Mouse (Mus musculus): ENCODE data around the gene Ano9. TPM values are rescaled to one million over a fixed set of nuclear protein-coding genes. Genes with fewer than 3 reads are reported as not detected.

Gene Ano9
- polyA plus RNA-seq, 1 experiment from 2014 or later: 0.33 TPM

DNA sequence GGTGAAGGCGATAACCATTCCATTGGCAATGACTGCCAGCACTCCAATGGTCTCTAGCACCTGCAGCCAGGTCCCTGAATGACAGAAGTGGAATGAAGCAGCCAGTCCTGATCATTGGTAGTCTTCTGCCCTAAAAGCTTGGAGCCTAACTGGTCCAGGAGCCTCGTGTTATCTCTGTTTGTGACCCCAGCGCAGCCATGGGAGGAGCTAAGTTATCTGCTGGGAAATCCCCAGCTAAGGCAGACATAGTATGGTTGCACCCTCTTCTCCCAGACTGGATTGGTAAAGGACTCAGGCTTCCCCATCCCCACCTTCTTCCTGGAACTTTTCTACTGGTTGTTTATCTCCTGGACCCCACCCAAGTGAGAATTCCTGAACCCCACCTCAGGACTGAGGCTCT lies 14.4 kb downstream of the Ano9 start:
- DNase-seq (ENCODE audit: low spot score): no peak

DNA sequence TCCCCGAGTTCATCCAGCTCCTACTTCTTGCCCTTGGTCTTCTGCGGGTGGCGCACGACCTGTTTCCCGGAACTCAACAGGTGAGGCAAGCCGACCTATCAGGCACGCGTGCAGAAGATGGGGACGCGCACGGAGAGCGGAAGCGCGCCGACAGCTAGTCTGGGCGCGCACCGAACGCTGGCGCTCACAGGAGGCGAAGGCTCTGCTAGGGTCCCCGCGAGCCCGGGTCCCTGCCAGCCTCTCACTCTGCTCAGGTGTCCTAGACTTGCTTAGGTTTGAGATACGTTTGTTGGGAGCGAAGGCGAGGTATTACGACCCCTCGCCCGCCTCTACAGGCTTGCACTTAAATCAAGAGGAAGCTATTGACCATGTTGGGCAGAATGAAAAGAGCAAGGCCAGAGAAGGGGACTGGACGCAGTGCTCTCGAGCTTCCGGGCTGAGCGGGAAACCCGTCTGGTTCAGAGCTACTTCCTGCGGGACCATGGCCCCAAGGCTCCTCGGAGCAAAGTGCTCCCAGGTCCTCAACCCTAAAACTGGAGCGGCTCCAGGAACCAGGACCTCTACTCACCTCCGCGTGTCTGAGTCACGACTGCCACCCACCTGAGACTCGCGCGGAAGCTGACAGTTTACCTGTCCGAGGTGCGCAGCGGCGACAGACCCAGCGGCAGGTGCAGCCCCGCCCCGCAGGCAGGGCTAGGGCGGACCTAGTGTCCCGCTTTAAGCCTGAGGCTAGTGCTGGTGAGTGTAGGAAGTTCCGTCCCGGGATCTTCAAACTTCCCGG lies 17.5 kb downstream of the Ano9 start, which contains the start of gene Sigirr:
Gene Sigirr, minus strand, starts transcription at position 662 of the 781 bp plus-strand sequence.
- DNase-seq (ENCODE audit: low spot score): peak; percentile 74

DNA sequence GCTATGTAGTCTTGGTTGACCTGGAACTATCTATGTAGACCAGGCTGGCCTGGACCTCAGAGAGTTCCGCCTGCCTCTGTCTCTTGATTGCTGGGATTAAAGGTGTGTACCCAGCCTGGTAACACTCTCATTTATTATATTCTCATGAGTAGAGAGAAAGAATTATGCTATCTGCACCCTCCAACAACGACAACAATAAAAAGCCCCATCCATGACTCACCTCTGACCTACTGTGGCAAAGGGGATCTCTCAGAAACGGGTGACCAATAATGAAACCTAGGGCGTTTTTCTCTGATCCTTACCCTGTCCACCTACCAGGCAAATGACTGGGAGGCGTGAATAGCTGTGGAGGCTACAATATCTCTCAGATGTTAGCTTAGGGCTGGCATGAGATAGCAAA lies 20.4 kb downstream of the Ano9 start:
- no peak for DNase-seq (ENCODE audit: low spot score)

DNA sequence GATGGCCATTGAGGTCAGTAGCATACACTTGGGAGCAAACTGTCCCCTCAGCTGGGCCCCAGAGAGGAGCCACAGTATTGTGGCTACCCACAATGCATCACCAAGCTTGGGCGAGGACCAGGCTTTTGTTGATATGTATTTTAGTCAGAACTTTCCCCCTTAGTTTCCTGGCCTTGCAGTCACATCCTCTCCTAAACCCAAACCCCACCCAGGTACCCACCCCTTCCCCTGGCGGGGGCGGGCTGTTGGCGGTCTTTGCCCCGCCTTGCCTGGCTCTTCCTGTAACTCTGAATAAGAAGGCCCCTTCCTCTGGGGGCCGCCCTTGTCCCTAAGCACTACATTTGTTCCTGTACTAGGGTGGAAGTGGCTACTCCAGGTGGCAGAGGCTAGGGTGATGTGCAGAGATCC lies 21.0 kb downstream of the Ano9 start:
- peak; percentile 95 for DNase-seq (ENCODE audit: low spot score)

- DNase-seq (ENCODE audit: low spot score): peak; percentile 53
These were observed 21.6 kb downstream of the Ano9 start for GRCm38 (mm10) chr7:141096021-141096420.

DNA sequence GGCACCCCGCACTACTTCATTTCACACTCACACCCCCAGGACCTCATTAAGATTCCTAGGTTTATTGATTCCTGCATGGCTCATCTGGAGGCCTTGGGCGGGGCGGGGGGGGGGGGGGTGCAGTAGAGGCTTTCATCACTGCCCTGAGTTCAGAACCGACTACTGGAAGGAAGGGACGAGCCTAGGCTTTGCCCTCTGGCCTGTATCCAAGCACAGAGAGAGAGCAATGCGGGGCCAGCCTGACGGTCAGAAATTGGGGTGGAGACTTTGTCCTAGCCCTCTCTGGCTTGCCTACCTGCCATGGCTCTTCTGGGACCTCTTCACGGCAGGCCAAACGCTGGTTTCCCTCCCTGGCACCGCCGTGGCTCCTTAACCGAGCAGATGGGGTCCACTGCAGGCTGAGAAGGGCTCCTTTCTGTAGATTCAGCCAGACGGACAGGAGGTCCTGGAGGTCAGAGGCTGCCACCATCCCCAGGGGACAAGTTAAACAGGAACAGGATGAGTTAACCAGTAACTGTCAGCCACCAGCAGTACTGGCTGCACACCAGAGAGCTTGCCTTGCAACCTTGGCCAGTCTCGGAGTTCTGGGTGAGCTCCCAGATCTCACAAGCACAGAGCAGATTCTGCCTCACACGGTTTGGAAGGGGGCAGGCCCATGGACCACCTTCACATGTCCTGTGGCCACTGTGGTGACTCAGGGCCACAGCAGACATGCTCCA lies 23.0 kb downstream of the Ano9 start:
- DNase-seq (ENCODE audit: low spot score): no peak

DNA sequence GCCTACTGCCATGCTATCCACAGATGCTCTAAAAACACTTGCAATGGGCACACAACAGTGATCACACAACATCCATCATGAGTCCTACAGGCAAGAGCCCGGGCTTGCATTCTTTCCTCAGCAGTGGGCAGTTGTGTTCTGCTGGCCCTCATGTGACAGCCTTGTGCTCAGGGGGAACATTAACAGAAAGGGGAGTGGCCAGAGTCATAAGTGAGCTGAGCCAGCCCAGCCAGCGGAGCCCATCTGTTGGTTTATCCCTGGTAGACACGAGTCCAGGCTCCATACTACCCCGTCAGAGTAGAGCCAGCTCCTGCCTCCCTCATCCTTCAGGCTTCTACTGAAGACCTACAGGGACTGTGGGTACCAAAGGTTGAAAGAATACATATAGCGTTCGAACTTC lies 23.7 kb downstream of the Ano9 start:
- DNase-seq (ENCODE audit: low spot score): no peak

- DNase-seq (ENCODE audit: low spot score): peak; percentile 84
These were observed 25.4 kb downstream of the Ano9 start for GRCm38 (mm10) chr7:141092051-141092735.

GRCm38 (mm10) chr7:141090228-141090627 lies 27.4 kb downstream of the Ano9 start:
- no peak for DNase-seq (ENCODE audit: low spot score)

DNA sequence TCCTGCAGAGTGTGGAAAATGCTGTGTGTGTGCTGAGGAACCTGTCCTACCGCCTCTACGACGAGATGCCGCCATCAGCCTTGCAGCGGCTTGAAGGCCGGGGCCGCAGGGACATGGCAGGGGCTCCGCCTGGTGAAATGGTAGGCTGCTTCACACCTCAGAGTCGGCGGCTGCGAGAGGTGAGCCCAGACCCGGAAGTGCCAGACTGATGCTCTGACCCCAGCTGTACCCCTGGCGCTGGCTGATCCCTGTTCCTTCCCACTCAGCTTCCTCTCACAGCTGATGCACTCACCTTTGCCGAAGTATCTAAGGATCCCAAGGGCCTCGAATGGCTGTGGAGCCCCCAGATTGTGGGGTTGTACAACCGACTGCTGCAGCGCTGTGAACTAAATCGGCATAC lies 29.1 kb downstream of the Ano9 start:
- peak; percentile 43 for DNase-seq (ENCODE audit: low spot score)

DNA sequence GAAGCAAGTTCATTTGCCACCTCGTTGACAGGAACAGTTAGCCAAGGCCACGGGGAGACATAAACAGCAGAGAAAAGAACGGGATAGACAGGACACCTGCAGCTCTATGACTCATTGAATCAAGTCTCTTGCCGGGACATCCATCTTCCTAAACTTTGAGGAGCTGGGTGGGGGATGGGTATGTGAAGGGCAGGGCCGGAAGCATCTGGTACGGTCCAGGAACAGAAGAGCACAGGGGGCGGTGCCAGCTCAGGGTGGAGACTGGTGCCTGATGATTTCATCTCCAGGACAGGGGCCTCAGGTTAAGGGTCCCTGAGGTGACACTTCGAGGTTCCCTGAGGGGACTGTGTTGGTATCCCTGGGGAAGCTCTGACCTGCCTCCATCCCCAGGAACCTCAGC lies 29.7 kb downstream of the Ano9 start:
- DNase-seq (ENCODE audit: low spot score): peak; percentile 65

DNA sequence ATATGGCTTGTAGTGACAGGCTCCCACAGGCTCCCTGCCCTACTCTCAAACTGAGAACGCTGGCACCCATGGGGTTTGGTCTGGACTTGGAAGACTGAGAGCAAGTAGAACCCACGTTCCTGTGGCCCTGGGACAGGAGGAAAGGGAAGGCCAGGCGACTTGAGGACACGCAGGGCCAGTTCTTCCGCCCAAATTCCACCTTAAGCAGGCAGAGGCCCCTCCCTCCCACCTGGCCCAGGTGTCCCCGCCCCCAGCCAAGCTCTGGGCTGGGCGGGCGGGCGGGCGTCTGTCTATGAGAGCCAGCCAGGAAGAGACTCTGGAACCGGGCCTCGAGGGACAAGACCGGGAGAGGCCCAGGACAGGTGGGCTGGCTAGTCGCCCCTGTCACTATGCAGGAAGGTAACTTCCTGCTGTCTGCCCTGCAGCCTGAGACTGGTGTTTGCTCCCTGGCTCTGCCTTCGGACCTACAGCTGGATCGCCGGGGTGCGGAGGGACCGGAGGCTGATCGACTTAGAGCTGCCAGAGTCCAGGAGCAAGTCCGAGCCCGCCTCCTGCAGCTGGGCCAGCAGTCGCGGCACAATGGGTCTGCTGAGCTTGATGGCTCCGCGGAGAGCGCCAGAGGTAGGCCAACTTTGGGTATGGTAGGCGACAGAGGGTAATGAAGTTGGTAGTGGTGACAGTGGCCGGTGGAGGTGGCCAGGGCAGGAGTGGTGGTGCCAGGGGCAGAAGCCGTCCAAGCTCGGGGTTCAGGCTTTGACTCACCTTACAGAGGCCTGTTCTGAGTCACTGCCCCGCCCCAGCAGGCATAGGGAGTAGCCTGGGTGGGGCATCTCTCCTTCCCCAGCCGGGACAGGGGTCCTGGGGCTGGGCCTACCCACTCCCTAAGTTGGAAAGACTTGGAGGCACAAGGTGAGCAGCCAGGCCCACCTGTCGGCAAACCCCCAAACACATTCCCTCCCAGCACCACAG lies 37.8 kb downstream of the Ano9 start:
- DNase-seq (ENCODE audit: low spot score): no peak

DNA sequence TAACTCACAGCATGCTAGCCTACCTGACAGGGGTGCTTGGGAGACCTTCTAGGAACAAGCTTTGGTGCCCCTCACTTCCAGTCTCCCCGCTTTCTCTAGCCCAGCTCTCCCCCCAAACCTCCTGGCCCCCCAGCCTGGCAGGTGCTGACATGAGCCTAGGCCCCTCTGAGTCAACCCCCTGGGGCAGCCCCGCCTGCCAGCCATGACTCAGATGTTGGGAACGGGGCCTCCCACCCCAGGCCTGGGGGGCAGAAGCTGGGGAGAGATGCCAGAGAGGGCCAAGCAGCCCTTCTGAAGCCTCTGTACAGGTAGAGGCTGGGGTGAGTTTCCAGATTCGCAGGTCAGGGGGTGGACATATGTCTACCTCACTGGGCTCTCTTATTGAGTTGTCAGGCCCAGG lies 38.7 kb downstream of the Ano9 start:
- DNase-seq (ENCODE audit: low spot score): no peak

GRCm38 (mm10) chr7:141077841-141078240 lies 39.8 kb downstream of the Ano9 start, which contains the start of gene Pkp3:
Gene Pkp3 (plus strand): TSS chr7:141078218.
- DNase-seq (ENCODE audit: low spot score): no peak

DNA sequence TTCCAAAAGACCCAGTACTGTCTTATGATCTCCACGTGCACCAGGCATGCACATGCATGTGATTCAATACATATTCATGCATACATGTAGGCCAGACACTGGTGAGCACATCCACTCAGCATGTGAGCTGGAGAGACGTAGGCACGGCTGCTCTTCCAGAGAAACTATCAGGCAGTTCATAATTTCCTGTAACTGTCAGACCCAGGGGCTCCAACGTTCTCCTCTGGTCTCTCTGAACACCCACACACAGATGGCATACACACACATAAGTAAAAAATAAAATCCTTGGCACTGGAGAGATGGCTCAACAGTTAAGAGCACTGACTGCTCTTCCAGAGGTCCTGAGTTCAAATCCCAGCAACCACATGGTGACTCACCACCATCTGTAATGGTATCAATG lies 43.8 kb downstream of the Ano9 start:
- DNase-seq (ENCODE audit: low spot score): no peak

DNA sequence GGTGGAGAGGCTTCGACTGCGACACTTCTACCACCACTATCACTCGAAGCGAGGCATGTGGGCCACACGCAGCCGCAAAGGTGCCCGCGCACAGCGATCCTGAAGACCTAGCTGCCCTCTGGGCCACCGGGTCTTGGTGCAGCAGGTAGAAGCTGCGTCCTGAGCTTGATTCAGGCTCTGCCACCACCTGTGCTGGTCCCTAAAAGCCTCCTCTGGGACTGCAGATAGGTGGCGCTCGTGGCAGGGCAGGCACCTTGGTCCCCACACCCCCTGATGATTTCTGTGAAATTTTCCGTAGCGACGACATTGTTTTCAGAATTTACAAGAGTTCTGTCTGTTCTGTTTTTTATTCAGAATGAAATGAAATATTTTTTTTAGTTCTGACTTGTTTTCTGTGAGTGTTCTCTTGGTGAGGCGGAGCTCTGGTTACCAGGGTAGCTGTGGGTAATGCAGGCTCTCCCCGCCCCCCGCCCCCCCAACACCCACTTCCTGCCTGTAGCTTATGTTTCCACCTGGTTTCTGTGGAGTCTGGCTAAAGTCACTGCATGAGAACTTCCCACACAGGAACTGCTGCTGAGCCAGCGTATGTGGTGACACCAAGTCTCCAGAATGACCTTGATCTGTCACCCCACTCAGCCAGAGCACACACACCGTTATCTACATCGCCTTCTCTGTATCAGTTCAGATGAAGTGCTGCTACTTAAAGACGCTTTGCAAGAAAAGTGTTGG lies 45.4 kb downstream of the Ano9 start:
- DNase-seq (ENCODE audit: low spot score): peak; percentile 89

DNA sequence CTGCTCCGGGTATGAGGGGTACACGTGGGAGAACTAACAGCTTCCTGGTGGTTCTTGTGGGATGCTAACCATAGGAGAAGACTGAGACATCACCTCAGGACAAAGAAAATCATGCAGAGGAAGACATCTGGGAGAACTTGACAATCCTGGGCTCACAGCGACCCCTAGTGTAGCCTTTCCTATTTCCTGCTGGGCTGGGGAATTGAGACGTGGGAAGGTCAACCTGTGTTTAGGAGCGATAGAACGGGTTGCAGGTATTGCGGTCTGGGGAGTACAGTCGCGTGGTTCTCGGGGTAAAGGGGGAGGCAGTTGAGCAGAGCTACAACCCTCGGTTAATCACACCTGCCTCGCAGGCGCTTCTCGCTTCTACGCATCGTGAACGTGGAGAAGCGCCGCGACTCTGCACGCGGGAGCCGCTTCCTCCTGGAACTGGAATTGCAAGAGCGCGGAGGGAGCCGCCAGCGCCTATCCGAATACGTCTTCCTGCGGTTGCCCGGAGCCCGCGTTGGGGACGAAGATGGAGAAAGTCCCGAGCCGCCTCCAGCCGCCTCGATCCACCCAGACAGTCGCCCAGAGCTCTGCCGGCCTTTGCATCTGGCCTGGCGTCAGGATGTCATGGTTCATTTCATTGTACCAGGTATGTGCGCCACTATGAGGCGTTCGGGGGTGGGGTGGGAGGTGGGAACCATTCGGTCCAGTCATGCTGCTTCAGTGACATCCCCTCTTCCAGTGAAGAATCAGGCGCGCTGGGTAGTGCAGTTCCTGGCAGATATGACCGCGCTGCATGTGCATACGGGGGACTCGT lies 47.3 kb downstream of the Ano9 start:
- DNase-seq (ENCODE audit: low spot score): peak; percentile 67

GRCm38 (mm10) chr7:141068351-141068750 lies 49.3 kb downstream of the Ano9 start:
- DNase-seq (ENCODE audit: low spot score): peak; percentile 39

- DNase-seq (ENCODE audit: low spot score): no peak
These were observed 53.0 kb downstream of the Ano9 start for GRCm38 (mm10) chr7:141064576-141064975.
